Mouse (Mus musculus) spleen, adult 2 months (tissue): ENCODE results near the gene Nop2.

Source experiments
- CTCF ChIP-seq: fragments of 200-500 bp; IDR thresholded peaks from 2 replicates; pipeline ENCODE4 v1.5.1; 2011; ENCODE audit warnings: mild to moderate bottlenecking, inconsistent platforms; ENCODE audit not compliant: insufficient read depth, insufficient read length, insufficient replicate concordance; ENCODE audit errors: extremely low read depth
- POLR2A ChIP-seq: fragments of 200-500 bp; IDR thresholded peaks from 2 replicates; pipeline ENCODE4 v1.6.1; 2011; ENCODE audit warnings: low read depth, low read length, inconsistent platforms

DNA sequence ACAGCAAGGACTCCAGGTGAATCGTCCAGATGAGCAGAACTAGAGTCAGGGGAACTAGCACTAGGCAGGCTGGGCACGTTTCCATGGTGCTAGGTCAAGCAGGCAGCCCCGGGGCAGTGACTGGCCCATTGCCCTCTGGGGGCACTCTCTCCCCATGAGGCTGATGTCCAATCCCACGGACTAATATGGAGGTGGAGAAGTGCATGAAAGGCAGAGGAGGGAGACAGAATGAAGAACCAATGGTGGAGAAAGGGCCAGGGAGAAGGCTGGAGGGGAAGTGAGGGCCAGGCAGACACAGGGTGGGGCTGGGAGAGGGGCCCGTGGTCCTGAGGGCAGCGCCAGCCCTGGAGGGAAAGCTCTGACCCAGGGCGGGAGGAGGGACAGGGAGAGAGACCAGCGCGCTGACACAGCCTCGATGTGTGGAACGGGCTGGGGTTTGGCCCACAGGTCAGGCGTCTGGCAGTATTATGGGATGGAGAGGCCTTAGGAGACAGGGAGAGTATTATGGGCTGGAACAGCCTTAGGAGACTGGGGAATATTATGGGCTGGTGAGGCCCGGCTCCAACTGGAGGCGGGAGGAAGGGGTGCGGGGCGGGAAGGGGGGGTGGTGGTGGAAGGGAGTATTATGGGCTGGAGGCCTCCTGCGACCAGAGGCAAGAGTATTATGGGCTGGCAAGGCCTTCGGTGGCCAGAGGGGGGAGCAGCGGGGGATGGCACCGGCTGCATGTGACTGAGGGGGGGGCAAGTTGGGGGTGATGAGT, 43.0 kb upstream of the Nop2 start:
- TF ChIP-seq CTCF (no peak), POLR2A (no peak)
